Mouse (Mus musculus) v-Abl transformed pro-B cells (cell line): Measurements from ENCODE around the gene Ddx41.

Experiments
- in situ Hi-C, 2 experiments: fragments of 400-800 bp; cut with MboI; formaldehyde crosslinking; loops; one replicate each; pipeline ENCODE4 v1.15.1; 2025; ENCODE audit not compliant: unreplicated experiment in 2 of 2

Gene Ddx41

DNA sequence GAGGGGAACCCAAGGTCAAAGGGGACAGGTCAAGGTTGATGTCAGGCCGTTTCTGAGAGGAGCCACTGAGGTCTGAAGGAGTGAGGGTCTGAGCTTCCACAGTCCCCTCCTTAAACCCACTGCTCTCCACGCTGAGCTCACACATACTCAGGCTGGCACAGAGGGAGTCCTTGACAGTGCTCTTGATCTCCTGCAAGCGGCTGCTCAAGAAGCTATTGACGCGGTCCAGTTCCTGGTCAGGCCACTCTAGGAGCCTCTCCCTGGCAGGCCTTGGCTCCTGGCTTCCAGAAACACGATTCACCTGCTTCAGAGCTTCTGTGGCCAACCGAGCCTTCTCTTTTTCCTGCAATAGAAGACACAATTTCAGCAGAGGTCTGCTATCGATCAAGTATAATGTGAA is 7.0 kb upstream of the Ddx41 start:
- in situ Hi-C loops: no loop called here

DNA sequence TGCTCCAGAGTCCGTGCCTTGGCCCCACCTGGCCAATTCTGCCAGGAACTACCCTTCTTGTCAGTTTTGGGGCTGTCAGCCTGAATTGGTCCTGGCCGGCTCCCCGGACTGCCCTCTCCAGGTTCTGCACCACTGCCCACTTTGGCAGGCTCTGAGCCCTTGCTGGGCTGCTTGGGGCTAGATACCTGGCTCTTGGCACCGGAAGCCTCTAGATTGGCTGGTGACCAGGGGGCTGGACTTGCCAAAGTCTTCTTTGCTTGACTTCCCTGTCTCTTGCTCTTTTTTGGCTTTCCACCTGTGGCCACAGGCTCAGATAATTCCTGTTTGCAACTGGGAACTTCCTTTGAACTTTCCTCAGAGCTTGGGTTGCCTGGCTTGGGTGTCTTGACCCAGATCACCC is 6.4 kb upstream of the Ddx41 start:
- in situ Hi-C loops: no loop called here

DNA sequence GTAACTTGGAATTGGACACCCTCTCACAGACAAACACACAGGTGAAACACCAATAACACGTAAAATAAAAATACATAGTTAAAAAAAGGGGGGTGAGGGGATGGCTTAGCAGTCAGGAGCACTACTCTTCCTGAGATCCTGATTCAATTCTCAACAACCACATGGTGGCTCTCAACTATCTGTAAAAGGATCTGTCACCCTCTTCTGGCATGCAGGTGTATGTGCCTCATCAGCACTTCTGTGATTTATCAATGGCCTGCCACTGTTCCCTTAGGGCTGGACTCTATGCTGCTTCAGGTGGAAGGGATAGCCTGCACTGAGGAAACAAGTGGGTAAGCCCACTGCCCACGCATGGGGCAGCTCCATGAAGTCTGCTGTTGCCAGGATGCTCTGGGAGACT is 4.5 kb upstream of the Ddx41 start:
- in situ Hi-C loops: no loop called here

DNA sequence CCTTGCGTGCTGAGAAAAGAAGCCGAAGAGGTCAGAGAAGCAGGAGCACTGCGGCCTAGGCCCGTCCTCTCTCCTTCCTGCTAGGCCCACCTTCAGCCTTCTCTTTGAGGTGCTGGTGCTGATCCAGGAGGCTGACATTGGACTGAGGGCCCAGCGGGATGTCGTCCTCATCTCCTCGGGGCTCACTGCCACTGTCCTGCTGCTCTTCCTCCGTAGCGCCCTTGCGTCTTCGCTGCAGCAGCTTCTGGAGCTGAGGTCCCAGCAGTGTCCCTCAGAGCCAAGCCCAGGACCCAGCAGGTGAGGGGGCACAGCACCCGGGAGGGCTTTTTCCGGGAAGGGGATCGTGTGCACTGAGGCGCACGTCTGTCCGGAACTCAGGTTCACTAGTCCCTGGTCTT is 663 bp downstream of the Ddx41 start:
- in situ Hi-C loops: no loop called here

DNA sequence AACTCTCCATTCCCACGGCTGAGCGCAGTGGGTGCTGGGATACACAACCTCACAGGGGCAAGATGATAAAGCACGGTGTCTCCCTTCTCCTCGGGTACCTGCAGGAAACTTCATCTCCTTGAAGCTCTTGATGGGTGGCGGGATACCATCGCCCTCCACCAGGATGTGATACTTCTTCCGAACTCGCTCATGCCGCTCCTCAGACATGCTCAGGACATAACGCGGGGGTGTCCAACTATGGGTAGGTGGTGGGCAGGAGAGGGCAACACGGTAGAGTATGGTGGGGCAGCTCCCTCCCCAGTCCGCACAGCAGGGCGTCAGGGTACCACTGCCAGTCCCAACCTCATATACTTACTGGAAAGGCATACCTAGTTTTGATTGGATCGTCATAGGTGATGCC is 1.3 kb downstream of the Ddx41 start:
- in situ Hi-C loops: no loop called here

DNA sequence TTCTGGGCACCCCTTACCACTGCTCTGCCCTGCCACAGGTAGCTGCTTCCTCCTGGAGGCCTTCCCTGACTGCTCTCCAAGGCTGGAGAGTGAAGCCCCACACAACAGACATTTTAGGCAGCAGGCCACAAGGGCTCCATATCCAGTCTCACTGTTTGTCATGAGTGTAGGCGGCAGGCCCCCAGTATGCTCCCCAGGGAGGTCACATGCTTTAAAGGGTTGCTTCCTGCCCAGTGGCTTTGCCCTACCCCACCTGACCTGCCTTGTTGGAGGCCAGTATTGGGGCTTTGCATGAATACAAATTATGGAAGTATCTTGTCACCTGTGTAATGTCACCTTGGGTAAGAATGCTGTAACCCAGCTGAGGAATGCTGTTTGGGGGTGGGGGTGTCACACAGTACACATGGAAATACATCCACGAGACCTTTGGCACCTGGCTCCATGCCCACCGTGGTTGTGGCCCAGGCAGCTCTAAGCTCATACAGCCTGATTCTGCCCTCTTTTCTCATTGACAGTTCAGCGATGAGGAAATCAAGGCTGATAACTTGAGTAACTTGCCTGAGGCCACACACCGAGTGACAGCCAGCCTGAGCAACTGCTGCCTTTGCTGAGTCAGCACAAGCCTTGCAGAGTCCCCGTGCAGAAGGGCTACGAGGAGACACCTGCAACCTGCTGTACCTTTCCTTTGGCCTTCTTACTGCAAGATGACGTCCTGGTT is 7.1 kb downstream of the Ddx41 start, which contains the start of gene Dok3:
TSS of gene Dok3 (minus strand) at position 99 of the 718 bp plus-strand sequence.
- in situ Hi-C loops: no loop called here

DNA sequence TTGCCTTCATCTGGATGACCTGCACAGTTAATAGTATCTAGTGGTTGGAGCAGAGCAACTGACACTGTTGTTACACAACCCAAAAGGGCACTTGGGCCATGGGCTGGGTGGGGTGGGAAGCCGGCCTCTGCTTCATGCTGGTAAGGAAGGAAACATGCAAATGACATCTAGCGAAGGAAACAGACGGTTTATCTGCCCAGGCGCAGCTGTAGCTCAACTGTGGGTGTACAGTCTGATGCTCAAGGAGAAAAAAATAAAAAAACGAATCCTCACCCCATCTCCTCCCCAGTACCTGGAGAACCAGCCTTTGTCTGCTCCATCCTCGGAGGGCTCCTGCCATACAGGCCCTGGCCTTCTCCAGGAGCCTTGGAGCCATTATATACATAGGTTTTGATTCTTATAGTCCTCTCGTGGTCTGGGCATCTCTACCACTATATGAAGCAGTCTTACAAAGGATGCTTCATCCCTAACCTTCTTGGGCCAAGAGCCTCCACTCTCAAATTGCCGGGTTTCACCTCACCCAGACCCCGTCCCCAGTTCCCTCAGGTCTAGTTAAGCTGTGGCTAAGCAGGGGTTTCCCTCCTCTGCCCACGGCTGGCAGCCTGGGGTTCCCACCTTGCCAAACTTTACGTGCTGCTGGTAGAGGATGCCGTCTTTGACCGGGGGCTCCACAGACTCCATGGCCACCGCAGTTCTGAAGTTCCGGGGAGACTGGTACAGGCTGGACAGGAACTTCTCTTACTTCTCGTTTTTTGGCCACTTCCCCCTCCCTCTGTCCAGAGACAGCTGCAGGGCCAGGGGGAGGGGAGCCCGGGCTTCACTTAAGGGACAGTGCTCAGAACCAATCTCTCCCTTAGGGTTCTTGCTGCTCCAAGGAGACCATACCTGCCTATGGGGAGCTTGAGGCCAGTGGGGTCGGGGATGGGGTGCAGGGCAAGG is 8.4 kb downstream of the Ddx41 start:
- in situ Hi-C loops: no loop called here

DNA sequence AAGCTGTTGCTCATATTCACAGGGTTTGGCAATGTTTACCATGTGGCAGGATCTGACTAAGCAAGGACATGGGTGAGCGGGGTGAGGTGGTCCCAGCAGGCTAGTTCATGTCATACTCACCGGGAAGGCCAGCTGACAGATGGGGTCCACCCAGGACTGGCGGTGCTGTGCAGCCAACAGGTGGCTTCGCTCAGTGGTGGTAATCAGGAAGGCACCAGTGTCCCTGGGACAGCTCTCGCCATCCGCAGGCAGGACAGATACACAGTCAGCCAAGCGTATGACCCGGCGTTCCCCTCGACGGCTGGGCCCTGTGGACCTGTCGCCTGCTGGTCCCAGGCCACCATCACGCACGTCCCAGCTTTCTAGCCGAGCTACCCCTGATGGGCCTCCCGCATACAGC is 9.2 kb downstream of the Ddx41 start:
- in situ Hi-C loops: no loop called here

DNA sequence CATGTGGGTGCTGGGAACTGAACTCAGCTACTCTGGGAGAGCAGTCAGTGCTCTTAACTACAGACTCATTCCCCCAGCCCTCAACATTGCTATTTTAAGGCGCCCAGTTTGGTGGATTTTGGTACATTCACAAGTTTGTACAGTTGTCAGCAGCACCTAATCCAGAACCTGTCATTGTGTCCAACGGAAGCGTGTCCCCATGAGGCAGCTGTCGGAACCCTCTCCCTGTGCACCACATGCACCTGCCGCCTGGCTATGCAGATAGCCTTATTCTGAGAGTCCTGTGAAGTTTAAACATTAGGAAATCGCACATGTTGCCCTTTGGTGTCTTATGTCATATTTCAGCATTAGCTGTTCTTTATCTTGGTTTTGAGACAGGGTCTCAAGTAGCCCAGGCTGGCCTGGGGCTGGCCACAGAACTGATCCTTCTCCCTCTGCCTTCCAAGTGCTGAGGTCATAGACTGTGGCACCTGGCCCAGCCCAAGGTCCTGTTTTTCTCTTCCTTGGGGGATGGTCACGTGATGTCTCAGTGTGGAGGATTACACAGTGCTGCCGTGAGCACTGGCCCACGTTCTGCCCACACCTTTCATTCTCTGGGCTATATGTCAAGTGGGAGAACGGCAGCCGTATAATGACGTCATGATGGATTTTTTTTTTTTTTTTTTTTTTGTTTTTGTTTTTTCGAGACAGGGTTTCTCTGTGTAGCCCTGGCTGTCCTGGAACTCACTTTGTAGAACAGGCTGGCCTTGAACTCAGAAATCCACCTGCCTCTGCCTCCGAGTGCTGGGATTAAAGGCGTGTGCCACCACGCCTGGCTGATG is 10.5 kb downstream of the Ddx41 start:
- in situ Hi-C loops: no loop called here

DNA sequence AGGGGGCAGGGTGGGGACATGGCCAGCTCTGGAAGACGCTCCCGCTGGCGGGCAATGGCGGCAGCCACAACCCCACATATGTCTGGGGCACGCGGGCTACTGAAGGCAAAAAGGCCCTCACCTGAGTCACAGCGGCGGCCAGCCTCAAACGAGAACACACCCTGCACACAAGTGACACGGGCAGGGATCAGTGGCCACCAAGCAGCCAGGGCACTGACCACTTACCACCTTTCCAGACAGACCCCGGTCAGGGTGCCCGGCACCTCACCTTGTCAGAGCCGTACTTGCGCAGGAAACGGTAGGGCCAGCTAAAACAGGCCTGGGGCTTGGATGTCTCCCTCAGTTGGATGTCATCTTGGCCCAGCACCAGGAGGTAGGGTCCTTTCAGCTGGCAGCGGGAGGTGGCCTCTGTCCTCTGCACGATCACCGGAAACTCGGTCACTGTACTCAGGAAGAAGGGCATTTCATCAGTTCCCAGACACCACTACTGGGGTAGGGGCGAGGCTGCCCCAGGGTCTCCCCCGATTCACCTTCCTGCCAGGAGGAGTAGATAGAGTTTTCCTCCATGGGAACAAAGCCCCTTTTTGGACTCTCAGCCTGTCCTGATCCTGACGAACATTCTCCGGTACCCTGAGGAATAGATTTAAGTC is 12.4 kb downstream of the Ddx41 start:
- in situ Hi-C loops: no loop called here

DNA sequence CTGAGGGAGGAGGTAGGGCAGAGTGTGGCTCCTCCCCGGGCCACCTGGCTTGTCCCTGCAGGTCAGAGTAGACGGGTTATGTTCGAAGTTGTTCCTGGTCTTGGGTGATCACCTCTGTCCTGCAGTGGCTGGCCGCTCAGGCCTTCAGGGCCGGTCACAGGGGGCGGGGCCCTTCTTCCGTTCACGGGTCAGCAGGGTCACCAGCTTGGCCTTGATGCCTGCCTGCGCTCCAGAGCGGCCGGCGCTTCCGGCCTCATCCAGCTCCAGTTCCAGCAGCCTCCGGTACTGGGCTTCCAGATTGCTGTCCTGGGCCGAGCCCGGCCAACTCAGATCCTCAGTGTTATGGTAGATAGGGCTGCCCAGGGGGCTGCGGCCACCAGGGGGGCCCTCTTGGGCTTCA is 13.2 kb downstream of the Ddx41 start:
- in situ Hi-C loops: no loop called here

DNA sequence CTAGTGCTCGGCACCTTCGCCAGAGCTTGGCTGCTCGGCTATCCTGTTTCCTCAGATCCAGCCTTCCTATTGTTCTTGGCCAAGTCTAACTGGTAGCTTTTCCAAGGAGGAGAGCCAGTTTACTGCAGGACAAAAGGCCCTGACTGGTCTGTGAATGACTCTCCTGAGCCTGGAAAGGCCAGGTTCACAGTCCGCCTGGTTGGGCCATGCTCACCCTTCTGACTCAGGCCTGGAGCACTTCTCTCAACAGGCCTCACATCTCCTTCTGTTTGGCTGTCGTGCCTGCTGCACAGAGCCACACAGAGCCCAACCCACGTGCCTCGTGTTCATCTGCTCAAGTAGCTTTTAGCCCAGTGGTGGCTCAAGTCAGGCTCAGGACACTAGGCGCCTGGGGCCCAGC is 13.7 kb downstream of the Ddx41 start:
- in situ Hi-C loops: no loop called here

DNA sequence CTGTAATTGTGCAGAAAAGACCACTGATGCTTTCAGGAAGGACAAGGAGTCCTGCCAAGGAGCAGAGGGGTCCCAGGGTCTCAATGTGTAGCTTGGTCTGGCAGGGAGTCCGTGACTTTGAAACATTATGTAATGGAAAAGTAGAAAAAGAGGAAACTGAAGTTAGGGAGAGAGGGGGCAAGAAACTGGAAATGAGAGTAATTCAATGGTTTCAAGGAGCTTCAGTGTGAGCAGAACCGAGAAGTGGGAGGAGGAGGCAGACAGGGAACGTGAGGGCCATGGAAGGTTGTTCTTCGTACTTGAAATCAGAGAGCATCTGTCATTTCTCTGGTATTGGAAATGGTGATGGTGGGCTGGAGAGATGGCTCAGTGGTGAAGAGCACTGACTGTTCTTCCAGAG is 16.9 kb downstream of the Ddx41 start:
- in situ Hi-C loops: loop anchor here (5.0 to 10.0 kb wide), 3 partner anchors 112 to 185 kb away; no protein-coding TSS in a partner anchor

DNA sequence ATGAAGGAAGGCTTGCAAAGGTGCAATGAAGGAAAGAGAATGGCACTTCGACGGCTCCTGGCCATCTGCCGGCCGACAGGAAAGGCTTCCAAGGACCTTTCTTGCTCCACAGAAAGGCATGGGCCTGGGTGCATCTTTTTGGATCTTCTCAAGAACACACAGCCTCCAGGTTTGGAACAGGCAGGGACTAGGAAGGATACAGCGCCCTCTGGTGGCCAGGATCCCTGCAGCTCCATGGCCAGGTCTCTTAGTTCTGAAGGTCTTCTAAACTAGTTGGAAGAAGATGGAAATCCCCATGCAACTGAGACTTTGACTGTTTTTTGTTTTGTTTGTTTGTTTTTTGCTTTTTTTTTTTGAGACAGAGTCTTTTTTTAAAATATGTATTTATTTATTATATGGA is 19.5 kb downstream of the Ddx41 start:
- in situ Hi-C loops: loop anchor here (5.0 to 10.0 kb wide), 3 partner anchors 110 to 182 kb away; no protein-coding TSS in a partner anchor

DNA sequence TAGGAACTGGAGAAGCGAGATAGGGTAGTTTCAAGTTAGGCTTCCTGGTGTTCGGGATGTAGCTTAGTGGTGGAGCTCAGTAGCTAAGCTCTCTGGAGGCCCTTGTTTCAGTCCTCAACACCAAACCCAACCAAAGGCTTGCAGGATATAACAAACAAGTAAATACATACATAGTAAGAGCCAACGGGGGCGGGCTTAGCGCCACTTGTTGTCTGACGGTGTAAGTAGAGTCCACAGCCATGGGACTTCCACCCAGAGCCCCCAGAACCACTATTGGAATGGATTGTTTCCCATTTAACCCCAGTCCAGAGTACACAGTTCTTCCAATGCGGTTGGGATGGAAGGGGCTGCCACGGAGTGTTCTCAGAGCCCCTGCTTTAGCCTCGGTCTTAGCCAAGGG is 22.6 kb downstream of the Ddx41 start:
- in situ Hi-C loops: loop anchor here (5.0 to 10.0 kb wide), 2 partner anchors 37 to 179 kb away; no protein-coding TSS in a partner anchor

DNA sequence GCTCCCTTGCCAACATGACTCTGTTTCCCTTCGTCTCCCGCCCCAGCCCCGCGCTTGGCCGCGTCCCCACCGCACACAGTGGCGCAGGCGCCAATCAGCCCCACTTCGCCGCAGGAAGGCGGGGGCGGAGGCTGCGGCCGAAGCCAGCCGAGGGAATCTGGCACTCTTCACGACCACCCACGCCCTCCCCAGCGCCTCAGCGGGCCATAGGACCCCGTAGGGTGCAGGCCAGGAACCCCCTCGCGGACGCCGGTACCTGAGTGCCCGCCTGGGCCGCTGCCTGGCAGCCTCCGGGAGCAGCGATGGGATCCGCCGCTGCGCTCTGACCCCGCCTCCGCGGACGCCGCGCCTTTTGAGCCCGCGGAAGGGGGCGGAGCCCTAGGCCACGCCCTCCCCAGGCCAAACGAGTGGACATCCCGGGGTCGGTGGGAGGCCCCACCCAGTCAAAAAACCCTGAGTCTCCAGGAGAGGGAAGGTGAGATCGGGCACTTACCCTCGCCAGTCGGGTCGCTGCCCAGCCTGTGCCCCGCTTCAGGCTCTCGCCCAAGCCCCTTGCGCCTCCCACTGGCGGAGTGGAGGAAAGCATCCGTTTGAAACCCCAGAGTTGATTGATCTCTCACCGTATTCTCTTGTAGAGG is 23.2 kb downstream of the Ddx41 start, which contains the start of gene Pdlim7:
TSS of gene Pdlim7 (minus strand) at position 566 of the 638 bp plus-strand sequence.
- in situ Hi-C loops: loop anchor here (5.0 to 10.0 kb wide), 2 partner anchors 36 to 178 kb away; no protein-coding TSS in a partner anchor

DNA sequence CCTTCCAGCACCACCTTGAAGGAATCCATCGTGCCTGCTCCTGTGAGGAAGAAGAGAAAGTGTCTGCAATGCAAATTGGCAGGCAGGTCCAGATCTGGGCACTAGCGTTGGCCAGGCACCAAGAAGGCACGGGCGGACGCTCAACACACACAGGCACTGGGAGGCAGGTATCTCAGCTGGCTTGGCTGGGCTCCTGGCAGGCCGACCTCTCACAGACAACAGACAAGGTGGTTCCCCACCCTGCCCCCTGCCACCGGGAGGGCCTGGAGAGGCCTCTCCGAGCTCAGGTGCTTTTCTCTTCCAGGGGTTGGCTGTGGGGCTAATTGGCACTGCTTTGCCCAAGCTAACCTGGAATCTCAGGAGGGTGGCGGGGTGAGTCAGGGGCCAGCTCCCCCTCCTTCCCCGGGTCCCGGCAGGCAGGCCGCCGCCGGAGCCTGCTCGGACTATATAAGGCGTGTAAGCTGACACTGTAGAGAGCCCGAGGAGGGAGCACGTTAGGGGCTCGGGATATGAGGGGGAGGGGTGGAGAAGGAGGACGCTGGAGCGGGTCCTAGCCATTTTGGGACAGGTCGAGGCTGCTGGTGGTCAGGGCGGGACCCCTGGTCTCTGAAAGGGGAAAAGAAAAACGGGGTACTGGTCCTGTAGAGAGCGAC is 24.0 kb downstream of the Ddx41 start:
- in situ Hi-C loops: loop anchor here (5.0 to 10.0 kb wide), 2 partner anchors 35 to 178 kb away; no protein-coding TSS in a partner anchor

DNA sequence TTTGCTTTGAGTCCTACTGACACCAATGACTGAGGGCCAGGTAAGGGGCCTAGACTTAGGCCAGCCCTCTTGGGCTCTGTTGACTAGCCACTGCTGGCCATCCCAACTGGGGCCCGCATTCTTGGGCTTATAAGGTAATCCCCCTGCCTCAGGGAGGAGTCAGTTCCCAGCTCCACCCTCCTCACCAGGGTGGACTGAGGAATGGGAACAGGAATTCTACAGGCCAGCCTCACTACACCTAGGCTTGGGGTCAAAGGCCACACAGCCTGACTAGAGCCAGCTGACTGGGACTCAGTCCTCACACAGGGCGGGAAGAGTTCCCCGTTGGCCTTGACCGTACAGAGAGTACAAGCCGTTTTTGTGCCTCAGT is 25.0 kb downstream of the Ddx41 start:
- in situ Hi-C loops: loop anchor here (5.0 to 10.0 kb wide), 2 partner anchors 34 to 177 kb away; no protein-coding TSS in a partner anchor
